Mouse (Mus musculus): ENCODE data around the gene Pcid2.

DNA sequence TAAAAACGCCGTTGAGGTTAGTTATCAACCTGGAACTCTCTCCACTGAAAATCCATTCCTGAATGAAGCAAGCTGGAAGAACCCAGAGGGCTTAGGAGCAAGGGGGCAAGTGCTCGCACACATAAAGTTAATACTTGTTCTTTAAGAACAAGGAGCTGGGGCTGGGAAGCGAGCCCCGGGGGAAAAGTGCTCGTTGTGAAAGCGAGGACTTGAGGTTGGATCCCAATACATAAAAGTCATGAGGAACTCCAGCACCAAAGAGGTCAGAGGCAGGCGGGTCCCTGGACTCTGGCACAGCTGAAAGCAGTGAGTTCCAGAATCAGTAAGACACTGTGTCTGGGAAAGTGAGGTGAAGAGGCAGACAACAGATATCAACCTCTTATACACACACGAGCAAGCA lies 48.8 kb upstream of the Pcid2 start:
- TF ChIP-seq GATA1 (IDR thresholded peaks at IDR 0.05; ENCODE audit: borderline replicate concordance, low read length), result no peak
- no peak for TF ChIP-seq FLI1 (IDR thresholded peaks at IDR 0.05; ENCODE audit: low read length)
